Mouse (Mus musculus): ENCODE measurements around the gene Txlna. TPM values are rescaled to one million over a fixed set of nuclear protein-coding genes. Genes with fewer than 3 reads are reported as not detected.

Gene Txlna
- polyA plus RNA-seq, 1 experiment from 2014 or later: 101 TPM

GRCm38 (mm10) chr4:129622803-129623535, 17.9 kb downstream of the Txlna start:
- ATAC-seq (ENCODE audit: low FRiP score): no peak
- H3K9ac ChIP-seq (ENCODE audit: low read depth, low read length): peak overlapping the region; percentile 66

DNA sequence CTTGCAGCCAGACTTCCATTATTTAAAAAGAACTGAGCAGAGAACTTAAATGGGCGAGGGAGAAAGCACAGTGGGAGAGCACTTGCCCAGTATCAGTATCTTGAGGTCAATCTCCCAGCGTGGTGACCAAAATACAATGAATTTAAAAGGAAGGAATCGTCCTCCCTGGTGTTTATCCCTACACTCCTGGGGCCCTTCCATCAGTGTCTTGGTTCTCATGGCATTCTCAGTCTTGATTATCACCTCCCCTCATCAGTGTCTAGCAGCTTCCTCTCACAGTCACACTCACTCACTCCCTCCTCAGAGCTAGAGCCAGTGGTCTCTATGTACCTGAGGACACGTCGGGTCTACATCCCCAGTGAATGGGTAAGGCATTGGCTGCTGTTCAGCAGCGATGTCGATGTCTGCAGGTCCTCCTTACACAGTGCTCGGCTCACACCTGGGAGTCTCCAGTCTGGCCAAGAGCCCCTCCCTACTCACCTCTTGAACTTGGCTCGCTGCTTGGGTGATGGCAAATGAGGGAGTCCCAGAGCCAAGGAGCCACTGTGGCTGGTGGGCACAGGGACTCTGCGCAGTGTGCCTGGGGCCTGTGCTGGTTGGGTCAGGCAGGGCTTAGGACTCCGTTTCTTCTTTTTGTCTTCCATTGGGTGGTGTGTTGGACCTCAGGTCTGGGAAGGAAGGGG, 18.6 kb downstream of the Txlna start:
- ATAC-seq (ENCODE audit: low FRiP score) (no peak), DNase-seq (ENCODE audit: low spot score) (no peak)
- Histone ChIP-seq H3K4me2 (replicated peaks; ENCODE audit: low read depth, low read length) (peak overlapping the region; percentile 71; the same call in 1 of the 2 replicates), H3K27me3 (ENCODE audit: control insufficient read depth, insufficient read depth, low read length) (no peaks in the 10 kb centered on the region), H3K27ac (ENCODE audit: low read depth, low read length) (no peak overlapping the region), H3K9me3 (ENCODE audit: control insufficient read depth, low read length) (no peaks in the 10 kb centered on the region), H3K4me3 (ENCODE audit: low read depth, low read length) (no peak overlapping the region), H3K4me1 (replicated peaks; ENCODE audit: control insufficient read depth, insufficient read depth, low read length) (peaks cover 14% of the 10 kb centered on the region), H3K36me3 (ENCODE audit: control insufficient read depth, insufficient read depth, low read length) (0 out of 2 replicates have a peak, but pooled peaks cover 3% of the 10 kb centered on the region), H3K9ac (ENCODE audit: low read depth, low read length) (peak overlapping the region; percentile 66)
- WGBS: 81% methylated on average over 11 of the region's 11 CpGs

More at GRCm38 (mm10) chr4:129622803-129623535, 17.9 kb downstream of the Txlna start:
- H3K27me3 ChIP-seq (ENCODE audit: control insufficient read depth, insufficient read depth, low read length): no peaks in the 10 kb centered on the region
- peak overlapping the region; percentile 71 for H3K4me2 ChIP-seq (replicated peaks; ENCODE audit: low read depth, low read length)
- peak overlapping the region; percentile 82; the same call in 1 of the 2 replicates for H3K27ac ChIP-seq (ENCODE audit: low read depth, low read length)
- H3K36me3 ChIP-seq (ENCODE audit: control insufficient read depth, insufficient read depth, low read length): 0 out of 2 replicates have a peak, but pooled peaks cover 3% of the 10 kb centered on the region
- H3K4me3 ChIP-seq (ENCODE audit: low read depth, low read length): peak overlapping the region; percentile 58
- no peak for DNase-seq (ENCODE audit: low spot score)
- WGBS: 25% methylated on average over 8 of the region's 8 CpGs
- no peaks in the 10 kb centered on the region for H3K9me3 ChIP-seq (ENCODE audit: control insufficient read depth, low read length)
- H3K4me1 ChIP-seq (replicated peaks; ENCODE audit: control insufficient read depth, insufficient read depth, low read length): peaks cover 14% of the 10 kb centered on the region

GRCm38 (mm10) chr4:129621283-129621841, 19.5 kb downstream of the Txlna start:
- peaks cover 2% of the 10 kb centered on the region; the same call in 1 of the 2 replicates for H3K36me3 ChIP-seq (ENCODE audit: control insufficient read depth, insufficient read depth, low read length)
- no peak overlapping the region for H3K4me2 ChIP-seq (replicated peaks; ENCODE audit: low read depth, low read length)
- H3K27ac ChIP-seq (ENCODE audit: low read depth, low read length): no peak overlapping the region
- DNase-seq (ENCODE audit: low spot score): no peak
- no peak overlapping the region for H3K4me3 ChIP-seq (ENCODE audit: low read depth, low read length)
- H3K9me3 ChIP-seq (ENCODE audit: control insufficient read depth, low read length): no peaks in the 10 kb centered on the region
- H3K27me3 ChIP-seq (ENCODE audit: control insufficient read depth, insufficient read depth, low read length): no peaks in the 10 kb centered on the region
- no peak for ATAC-seq (ENCODE audit: low FRiP score)
- peaks cover 14% of the 10 kb centered on the region for H3K4me1 ChIP-seq (replicated peaks; ENCODE audit: control insufficient read depth, insufficient read depth, low read length)
- 85% methylated on average over 8 of the region's 8 CpGs for WGBS
- no peak overlapping the region for H3K9ac ChIP-seq (ENCODE audit: low read depth, low read length)

DNA sequence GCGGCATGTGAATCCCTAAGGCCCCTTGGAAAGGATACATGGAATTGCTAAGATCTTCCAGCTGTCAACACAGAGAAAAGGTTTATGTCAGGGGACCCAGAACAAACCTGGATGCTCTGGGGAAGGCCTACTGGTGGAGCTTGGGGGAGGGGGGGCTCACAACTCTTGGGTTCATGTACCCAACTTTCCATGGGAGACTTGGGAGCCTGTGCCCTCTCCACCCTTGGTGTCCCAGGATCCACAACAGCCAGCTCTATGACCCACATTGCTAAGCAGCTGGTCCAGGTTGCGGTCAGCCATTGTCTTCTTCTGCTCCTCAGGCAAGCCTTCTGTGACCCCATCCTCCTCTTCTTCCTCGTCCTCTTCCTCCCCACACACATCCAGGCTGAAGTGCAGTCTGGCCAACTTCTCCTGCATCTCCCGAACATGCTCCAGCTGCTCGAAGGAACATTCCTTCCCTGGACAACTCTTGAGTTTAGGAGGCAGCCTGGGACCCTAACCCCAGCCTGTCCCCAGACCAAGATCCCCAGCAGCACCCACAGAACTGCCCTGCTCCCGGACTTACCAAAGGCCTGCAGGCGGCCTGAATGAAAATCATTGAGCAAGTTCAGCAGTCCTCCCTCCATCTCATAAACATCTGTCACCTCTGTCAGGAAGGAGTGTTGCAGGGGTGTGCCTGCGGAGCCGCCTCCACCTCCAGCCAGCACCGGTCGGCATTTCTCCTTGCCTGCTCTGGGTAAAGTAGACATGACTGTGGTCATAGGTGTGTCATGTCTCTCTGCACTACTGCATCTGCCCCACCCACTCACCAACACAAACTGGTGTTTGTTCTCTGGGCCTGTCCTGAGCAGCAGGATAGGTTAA, 20.2 kb downstream of the Txlna start:
- DNase-seq (ENCODE audit: low spot score) (no peak), ATAC-seq (ENCODE audit: low FRiP score) (no peak)
- Histone ChIP-seq H3K36me3 (ENCODE audit: control insufficient read depth, insufficient read depth, low read length) (peaks cover 2% of the 10 kb centered on the region; the same call in 1 of the 2 replicates), H3K4me1 (replicated peaks; ENCODE audit: control insufficient read depth, insufficient read depth, low read length) (peaks cover 14% of the 10 kb centered on the region), H3K27ac (ENCODE audit: low read depth, low read length) (no peak overlapping the region), H3K9me3 (ENCODE audit: control insufficient read depth, low read length) (no peaks in the 10 kb centered on the region), H3K4me2 (replicated peaks; ENCODE audit: low read depth, low read length) (no peak overlapping the region), H3K27me3 (ENCODE audit: control insufficient read depth, insufficient read depth, low read length) (no peaks in the 10 kb centered on the region), H3K9ac (ENCODE audit: low read depth, low read length) (no peak overlapping the region), H3K4me3 (ENCODE audit: low read depth, low read length) (no peak overlapping the region)
- WGBS: 88% methylated on average over 11 of the region's 11 CpGs

GRCm38 (mm10) chr4:129618786-129619691, 21.8 kb downstream of the Txlna start, which contains the start of gene Iqcc:
Gene Iqcc, minus strand, starts transcription at chr4:129619099.
- H3K27ac ChIP-seq (ENCODE audit: low read depth, low read length): peak within 1 kb of the TSS; percentile 72
- H3K36me3 ChIP-seq (ENCODE audit: control insufficient read depth, insufficient read depth, low read length): peaks cover 2% of the 10 kb centered on the region; the same call in 1 of the 2 replicates
- peak within 1 kb of the TSS; percentile 49 for H3K4me2 ChIP-seq (replicated peaks; ENCODE audit: low read depth, low read length)
- no peaks in the 10 kb centered on the region for H3K27me3 ChIP-seq (ENCODE audit: control insufficient read depth, insufficient read depth, low read length)
- ATAC-seq (ENCODE audit: low FRiP score): peak; percentile 87
- H3K4me3 ChIP-seq (ENCODE audit: low read depth, low read length): peak within 1 kb of the TSS; percentile 54
- peak; percentile 94 for DNase-seq (ENCODE audit: low spot score)
- H3K9me3 ChIP-seq (ENCODE audit: control insufficient read depth, low read length): no peaks in the 10 kb centered on the region
- peak within 1 kb of the TSS; percentile 79 for H3K9ac ChIP-seq (ENCODE audit: low read depth, low read length)
- peaks cover 6% of the 10 kb centered on the region for H3K4me1 ChIP-seq (replicated peaks; ENCODE audit: control insufficient read depth, insufficient read depth, low read length)
- 4% methylated on average over 43 of the region's 44 CpGs for WGBS

- H3K4me3 ChIP-seq (ENCODE audit: low read depth, low read length): peak overlapping the region; percentile 54; the same call in 1 of the 2 replicates
- H3K4me1 ChIP-seq (replicated peaks; ENCODE audit: control insufficient read depth, insufficient read depth, low read length): peaks cover 6% of the 10 kb centered on the region
- H3K9me3 ChIP-seq (ENCODE audit: control insufficient read depth, low read length): no peaks in the 10 kb centered on the region
- H3K27ac ChIP-seq (ENCODE audit: low read depth, low read length): no peak overlapping the region
- ATAC-seq (ENCODE audit: low FRiP score) (no peak), DNase-seq (ENCODE audit: low spot score) (no peak)
- H3K27me3 ChIP-seq (ENCODE audit: control insufficient read depth, insufficient read depth, low read length): no peaks in the 10 kb centered on the region
- no peak overlapping the region; the same call in 1 of the 2 replicates for H3K9ac ChIP-seq (ENCODE audit: low read depth, low read length)
- peaks cover 2% of the 10 kb centered on the region; the same call in 1 of the 2 replicates for H3K36me3 ChIP-seq (ENCODE audit: control insufficient read depth, insufficient read depth, low read length)
- H3K4me2 ChIP-seq (replicated peaks; ENCODE audit: low read depth, low read length): peak overlapping the region; percentile 49
- WGBS: 93% methylated on average over 5 of the region's 5 CpGs
Observed at GRCm38 (mm10) chr4:129618031-129618430, 22.8 kb downstream of the Txlna start.

GRCm38 (mm10) chr4:129617121-129617641, 23.7 kb downstream of the Txlna start:
- ATAC-seq (ENCODE audit: low FRiP score): no peak
- no peak overlapping the region for H3K9ac ChIP-seq (ENCODE audit: low read depth, low read length)
- no peaks in the 10 kb centered on the region for H3K9me3 ChIP-seq (ENCODE audit: control insufficient read depth, low read length)
- H3K4me3 ChIP-seq (ENCODE audit: low read depth, low read length): no peak overlapping the region
- 96% methylated on average over 7 of the region's 7 CpGs for WGBS
- no peak for DNase-seq (ENCODE audit: low spot score)
- peaks cover 2% of the 10 kb centered on the region; the same call in 1 of the 2 replicates for H3K36me3 ChIP-seq (ENCODE audit: control insufficient read depth, insufficient read depth, low read length)
- no peaks in the 10 kb centered on the region for H3K27me3 ChIP-seq (ENCODE audit: control insufficient read depth, insufficient read depth, low read length)
- no peak overlapping the region for H3K4me2 ChIP-seq (replicated peaks; ENCODE audit: low read depth, low read length)
- H3K27ac ChIP-seq (ENCODE audit: low read depth, low read length): no peak overlapping the region
- peaks cover 3% of the 10 kb centered on the region; the same call in 1 of the 2 replicates for H3K4me1 ChIP-seq (replicated peaks; ENCODE audit: control insufficient read depth, insufficient read depth, low read length)
